Mouse (Mus musculus) forebrain, embryonic 13.5 days (tissue): ENCODE measurements at regions not wholly inside any gene's neighbourhood (a gene's known extent, or its start where the extent isn't known, plus 50 kb on each side); places are given as distances from the start of the nearest gene placed in this dataset.

Experiments
- ATAC-seq: fragments of 200-750 bp; cut with Nextera tagmentation; 2 replicates; pipeline ENCODE4 v1.8.0; 2017
- H3K27ac ChIP-seq: fragments of 300-500 bp; sonication (generic); 2 replicates; pipeline ENCODE4 v1.5.1; 2015; ENCODE audit warnings: inconsistent platforms, mild to moderate bottlenecking, moderate library complexity
- H3K27me3 ChIP-seq: fragments of 300-500 bp; sonication (generic); 2 replicates; pipeline ENCODE4 v1.6.1; 2015; ENCODE audit warnings: mild to moderate bottlenecking, inconsistent platforms
- H3K36me3 ChIP-seq: fragments of 300-500 bp; sonication (generic); 2 replicates; pipeline ENCODE4 v1.6.1; 2015; ENCODE audit warnings: mild to moderate bottlenecking, inconsistent platforms; ENCODE audit not compliant: poor library complexity, severe bottlenecking
- H3K4me1 ChIP-seq: fragments of 300-500 bp; sonication (generic); 2 replicates; pipeline ENCODE4 v1.6.1; 2015; ENCODE audit warnings: inconsistent platforms
- H3K4me2 ChIP-seq: fragments of 300-500 bp; sonication (generic); 2 replicates; pipeline ENCODE4 v1.6.1; 2015; ENCODE audit warnings: inconsistent platforms, mild to moderate bottlenecking, moderate library complexity
- H3K4me3 ChIP-seq: fragments of 300-500 bp; sonication (generic); 2 replicates; pipeline ENCODE4 v1.5.1; 2015; ENCODE audit warnings: mild to moderate bottlenecking, inconsistent platforms
- H3K9ac ChIP-seq: fragments of 300-500 bp; sonication (generic); 2 replicates; pipeline ENCODE4 v1.6.1; 2015; ENCODE audit warnings: mild to moderate bottlenecking, inconsistent platforms
- H3K9me3 ChIP-seq: fragments of 300-500 bp; sonication (generic); replicated peaks from 2 replicates; pipeline ENCODE4 v1.6.1; 2016; ENCODE audit warnings: inconsistent platforms
- WGBS: fragments of 180-500 bp; shearing (Covaris S2); methylation state at CpG from one replicate; pipeline ENCODE4 v1.1.7; 2015; 5-methylcytosine and 5-hydroxymethylcytosine counted together

DNA sequence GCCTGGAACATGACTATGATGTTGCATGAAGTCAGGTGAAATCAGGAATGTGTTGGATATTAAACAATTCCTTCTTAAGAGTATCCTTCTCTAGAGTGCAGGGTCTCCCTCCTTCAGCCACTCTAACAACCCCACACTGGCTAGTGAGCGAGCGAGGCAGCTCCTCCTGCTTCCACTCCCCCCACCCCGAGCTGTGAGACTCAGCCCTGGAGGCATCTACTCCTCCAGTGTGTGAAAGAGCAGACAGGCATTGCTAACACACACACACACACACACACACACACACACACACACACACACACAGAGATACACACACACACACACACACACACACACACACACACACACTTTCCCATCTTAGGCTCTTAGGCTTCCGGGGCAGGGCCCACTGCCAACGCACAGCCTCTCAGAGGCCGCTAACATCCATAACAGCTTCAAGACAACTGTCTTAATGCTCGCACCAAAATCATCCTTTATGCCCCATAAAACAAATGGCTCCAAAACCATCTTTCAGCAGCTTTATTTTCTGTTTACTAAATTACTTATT is 116.8 kb downstream of the Lrrc30 start:
- Histone ChIP-seq H3K36me3 (no peaks in the 10 kb centered on the region), H3K4me2 (no peak overlapping the region), H3K27me3 (no peaks in the 10 kb centered on the region), H3K4me1 (no peaks in the 10 kb centered on the region), H3K9ac (no peak overlapping the region), H3K27ac (no peak overlapping the region), H3K9me3 (no peaks in the 10 kb centered on the region), H3K4me3 (no peak overlapping the region)
- ATAC-seq, result no peak
- WGBS, result 77% methylated on average over 7 of the region's 7 CpGs

DNA sequence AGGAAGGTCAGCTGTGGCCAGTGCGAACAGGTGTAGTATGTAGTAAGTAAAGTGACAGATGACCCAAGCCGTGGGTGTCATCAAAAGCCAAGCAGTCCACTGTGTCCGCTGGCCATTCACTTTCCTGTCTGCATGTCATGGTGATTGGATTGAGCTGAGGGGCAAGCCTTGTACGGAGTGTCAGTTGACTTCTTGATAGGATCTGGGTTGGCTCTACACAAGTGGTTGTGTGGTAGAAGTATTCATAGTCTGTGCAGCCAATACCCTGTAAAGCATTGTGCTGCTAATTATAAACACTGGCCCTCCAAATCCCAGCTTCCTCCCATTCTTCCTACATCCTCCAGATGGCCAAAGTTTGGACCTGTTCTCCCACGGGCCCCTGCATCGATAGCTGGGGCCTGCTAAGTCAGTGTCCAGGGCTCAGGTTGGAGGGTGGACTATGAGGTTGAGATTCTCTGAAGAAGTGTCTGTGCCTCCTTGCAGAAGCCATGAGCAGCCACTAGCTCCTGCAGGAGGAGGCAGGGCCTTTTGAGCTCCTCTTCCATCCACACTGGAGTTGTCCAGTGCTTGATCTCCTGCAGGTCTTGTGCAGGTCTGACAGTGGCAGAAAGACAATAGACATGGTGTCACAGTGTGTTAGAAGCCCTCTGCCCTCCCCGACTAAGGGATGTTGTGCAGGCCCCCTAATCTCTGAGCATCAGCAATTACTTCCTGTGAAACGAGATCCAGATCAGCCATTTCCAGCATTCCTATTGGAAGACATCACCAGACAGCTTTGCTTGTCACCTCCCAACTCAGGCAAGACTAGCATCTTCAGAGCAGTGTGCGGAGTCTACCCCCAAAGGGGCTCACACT is 117.9 kb downstream of the Lrrc30 start:
- H3K36me3 ChIP-seq, result no peaks in the 10 kb centered on the region
- H3K27ac ChIP-seq, result no peak overlapping the region
- ATAC-seq, result no peak
- H3K9ac ChIP-seq, result no peak overlapping the region
- H3K4me3 ChIP-seq, result no peak overlapping the region
- no peaks in the 10 kb centered on the region for H3K27me3 ChIP-seq
- 75% methylated on average over 9 of the region's 9 CpGs for WGBS
- no peak overlapping the region for H3K4me2 ChIP-seq
- H3K4me1 ChIP-seq, result no peaks in the 10 kb centered on the region
- H3K9me3 ChIP-seq, result no peaks in the 10 kb centered on the region

DNA sequence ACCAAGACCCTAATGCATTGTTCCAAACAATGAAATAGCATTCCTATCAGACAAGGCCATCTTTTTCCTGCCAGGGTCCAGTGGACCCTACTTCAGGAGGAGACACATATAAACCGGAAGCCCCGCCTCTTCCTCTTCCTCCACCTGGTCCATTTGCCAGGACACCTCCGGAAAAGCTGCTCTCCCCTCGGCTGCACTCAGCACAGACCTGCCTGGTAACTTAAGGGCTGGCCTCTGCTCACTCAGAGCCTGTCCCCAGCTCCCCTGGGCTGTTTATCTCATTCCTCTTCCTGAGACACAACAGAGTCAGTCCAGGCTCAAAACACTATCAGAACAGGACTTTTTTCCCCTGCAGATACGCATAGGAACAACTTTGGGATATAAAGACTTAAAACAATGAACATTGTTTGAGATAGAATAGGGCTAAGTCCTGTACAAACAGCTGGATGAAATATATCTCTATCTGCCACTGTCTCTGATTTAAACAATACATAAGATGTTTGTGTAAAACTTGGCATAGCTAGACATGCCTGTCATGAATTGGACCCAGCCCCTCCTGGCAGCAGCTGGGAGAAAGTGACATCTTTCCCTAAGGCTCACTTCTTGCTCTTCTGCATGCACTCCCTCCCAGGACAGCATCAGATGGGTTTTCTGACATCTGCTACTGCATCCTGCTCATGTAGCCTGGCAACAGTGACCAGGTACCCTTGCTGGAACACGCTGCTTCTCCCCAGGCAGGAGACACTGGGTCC is 119.6 kb downstream of the Lrrc30 start:
- no peak overlapping the region for H3K4me3 ChIP-seq
- H3K27me3 ChIP-seq, result no peaks in the 10 kb centered on the region
- H3K9ac ChIP-seq, result no peak overlapping the region
- no peaks in the 10 kb centered on the region for H3K36me3 ChIP-seq
- no peaks in the 10 kb centered on the region for H3K9me3 ChIP-seq
- no peaks in the 10 kb centered on the region for H3K4me1 ChIP-seq
- ATAC-seq, result no peak
- WGBS, result 79% methylated on average over 6 of the region's 6 CpGs
- no peak overlapping the region for H3K4me2 ChIP-seq
- H3K27ac ChIP-seq, result no peak overlapping the region

DNA sequence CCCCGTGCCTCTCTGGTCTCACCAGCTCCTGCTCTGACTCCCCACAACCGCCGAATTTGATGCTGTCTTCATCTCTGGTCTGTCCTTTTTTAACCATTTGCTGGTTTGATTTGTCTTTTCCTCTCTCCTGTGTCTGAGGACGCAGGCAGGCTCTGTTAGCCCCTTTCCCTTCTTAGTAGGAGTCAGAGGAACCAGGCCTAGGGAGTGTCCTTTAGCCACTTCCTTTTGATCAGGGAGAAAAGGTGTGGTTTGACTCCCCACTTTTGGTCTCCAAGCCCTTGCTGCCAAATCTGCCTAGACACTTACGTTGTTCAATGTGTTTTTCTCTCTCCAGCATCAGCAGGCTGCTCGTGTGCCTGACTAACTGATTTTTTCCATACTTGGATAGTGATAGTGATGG is 120.5 kb downstream of the Lrrc30 start:
- 83% methylated on average over 6 of the region's 6 CpGs for WGBS
- ATAC-seq, result no peak
- H3K9me3 ChIP-seq, result no peaks in the 10 kb centered on the region
- H3K27me3 ChIP-seq, result no peaks in the 10 kb centered on the region
- no peak overlapping the region for H3K27ac ChIP-seq
- H3K4me3 ChIP-seq, result no peak overlapping the region
- H3K36me3 ChIP-seq, result no peaks in the 10 kb centered on the region
- H3K4me2 ChIP-seq, result no peak overlapping the region
- no peaks in the 10 kb centered on the region for H3K4me1 ChIP-seq
- no peak overlapping the region for H3K9ac ChIP-seq

DNA sequence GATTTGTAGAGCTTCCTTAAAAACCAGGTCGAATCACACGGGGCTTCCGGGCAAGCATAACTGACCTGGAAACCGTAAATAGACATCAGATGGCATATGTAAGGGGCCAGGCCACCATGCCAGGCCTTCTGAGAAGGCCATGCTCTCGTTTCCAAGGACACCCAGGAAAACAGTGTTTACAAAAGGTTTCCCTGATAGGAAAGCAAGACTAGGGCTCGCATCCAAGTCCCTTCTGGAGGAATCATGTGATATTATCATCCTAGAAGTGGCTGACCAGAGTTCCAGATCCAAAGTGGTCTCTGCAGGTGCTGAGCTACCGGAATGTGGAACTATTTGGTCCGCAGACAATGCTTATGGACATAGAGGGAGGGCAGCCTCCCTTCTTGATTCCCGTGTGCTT is 122.6 kb downstream of the Lrrc30 start:
- Histone ChIP-seq H3K36me3 (no peaks in the 10 kb centered on the region), H3K27ac (no peak overlapping the region), H3K9ac (no peak overlapping the region), H3K4me3 (no peak overlapping the region), H3K4me1 (no peaks in the 10 kb centered on the region), H3K27me3 (no peaks in the 10 kb centered on the region), H3K9me3 (no peaks in the 10 kb centered on the region), H3K4me2 (no peak overlapping the region)
- 86% methylated on average over 9 of the region's 9 CpGs for WGBS
- ATAC-seq, result no peak

DNA sequence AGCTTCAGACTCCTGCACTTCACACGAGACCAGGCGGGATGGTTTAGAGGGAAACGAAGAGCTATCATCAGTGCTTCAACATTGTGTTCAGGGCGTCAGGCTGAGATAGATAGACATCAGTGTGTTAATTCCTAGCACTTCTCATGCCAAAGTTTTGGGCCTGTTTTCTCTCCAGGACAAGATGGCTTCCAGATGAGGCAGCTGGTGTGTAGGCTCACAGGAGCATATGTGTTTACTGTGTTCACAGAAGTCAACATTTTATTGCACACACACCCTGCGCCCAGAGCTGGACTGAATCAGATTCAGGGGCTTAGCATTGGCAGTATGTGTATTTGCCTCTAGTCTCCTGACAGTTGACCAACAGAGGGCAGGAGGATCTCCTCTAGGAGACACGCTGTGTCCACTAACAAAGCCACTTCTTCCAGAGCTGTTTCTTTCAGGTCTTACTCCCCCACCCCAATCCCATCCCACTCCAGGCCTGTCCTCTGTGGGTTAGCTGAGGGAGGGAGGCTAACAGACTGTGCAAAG is 123.4 kb downstream of the Lrrc30 start:
- Histone ChIP-seq H3K4me3 (no peak overlapping the region), H3K4me1 (no peaks in the 10 kb centered on the region), H3K9me3 (no peaks in the 10 kb centered on the region), H3K27me3 (no peaks in the 10 kb centered on the region), H3K27ac (no peak overlapping the region), H3K4me2 (no peak overlapping the region), H3K36me3 (no peaks in the 10 kb centered on the region), H3K9ac (no peak overlapping the region)
- ATAC-seq, result no peak
- WGBS, result 86% methylated on average over 6 of the region's 6 CpGs

DNA sequence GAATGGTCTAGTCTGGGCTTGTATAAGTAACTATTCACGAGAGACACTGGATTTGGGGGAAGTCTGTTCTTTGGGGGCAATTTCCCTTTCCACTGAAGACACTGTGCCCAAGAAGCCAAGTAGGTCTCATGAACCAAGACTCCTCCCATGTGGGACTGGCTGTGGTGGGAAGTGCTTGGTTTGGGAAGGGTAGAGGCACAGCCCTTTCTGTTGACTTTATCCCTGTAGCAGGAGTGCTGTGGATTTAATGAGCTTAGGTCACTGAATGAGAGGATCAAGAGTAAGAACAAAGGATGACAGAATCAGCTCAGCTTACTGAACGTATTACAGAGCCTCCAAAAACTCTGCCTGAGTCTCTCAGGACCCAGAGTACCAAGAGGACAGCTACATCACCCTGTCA is 124.2 kb downstream of the Lrrc30 start:
- Histone ChIP-seq H3K27me3 (no peaks in the 10 kb centered on the region), H3K9ac (no peak overlapping the region), H3K36me3 (no peaks in the 10 kb centered on the region), H3K27ac (no peak overlapping the region), H3K4me1 (no peaks in the 10 kb centered on the region), H3K4me2 (no peak overlapping the region), H3K4me3 (no peak overlapping the region), H3K9me3 (no peaks in the 10 kb centered on the region)
- 22% methylated on average over 2 of the region's 2 CpGs for WGBS
- ATAC-seq, result no peak

DNA sequence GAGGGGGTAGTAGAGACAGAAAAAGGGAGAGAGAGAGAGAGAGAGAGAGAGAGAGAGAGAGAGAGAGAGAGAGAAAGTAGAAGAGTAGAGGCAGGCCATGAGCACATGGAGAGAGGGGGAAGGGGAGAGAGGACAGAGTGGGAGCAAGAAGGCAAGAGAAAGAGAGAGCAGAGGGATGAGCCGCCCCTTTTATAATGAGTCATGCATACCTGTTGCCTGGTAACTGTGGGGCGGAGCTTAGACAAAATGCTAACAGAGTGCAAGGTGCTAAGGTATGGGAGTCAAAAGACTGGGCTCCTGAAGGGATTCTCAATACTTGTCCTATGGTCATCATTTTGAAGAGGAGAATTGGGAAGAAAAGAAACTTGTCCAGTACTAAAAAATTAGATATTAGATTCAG is 126.1 kb downstream of the Lrrc30 start:
- H3K27ac ChIP-seq, result no peak overlapping the region
- H3K4me2 ChIP-seq, result no peak overlapping the region
- no peaks in the 10 kb centered on the region for H3K9me3 ChIP-seq
- no peaks in the 10 kb centered on the region for H3K4me1 ChIP-seq
- no peak overlapping the region for H3K9ac ChIP-seq
- H3K27me3 ChIP-seq, result no peaks in the 10 kb centered on the region
- 57% methylated on average over 2 of the region's 2 CpGs for WGBS
- H3K4me3 ChIP-seq, result no peak overlapping the region
- no peak for ATAC-seq
- H3K36me3 ChIP-seq, result no peaks in the 10 kb centered on the region

DNA sequence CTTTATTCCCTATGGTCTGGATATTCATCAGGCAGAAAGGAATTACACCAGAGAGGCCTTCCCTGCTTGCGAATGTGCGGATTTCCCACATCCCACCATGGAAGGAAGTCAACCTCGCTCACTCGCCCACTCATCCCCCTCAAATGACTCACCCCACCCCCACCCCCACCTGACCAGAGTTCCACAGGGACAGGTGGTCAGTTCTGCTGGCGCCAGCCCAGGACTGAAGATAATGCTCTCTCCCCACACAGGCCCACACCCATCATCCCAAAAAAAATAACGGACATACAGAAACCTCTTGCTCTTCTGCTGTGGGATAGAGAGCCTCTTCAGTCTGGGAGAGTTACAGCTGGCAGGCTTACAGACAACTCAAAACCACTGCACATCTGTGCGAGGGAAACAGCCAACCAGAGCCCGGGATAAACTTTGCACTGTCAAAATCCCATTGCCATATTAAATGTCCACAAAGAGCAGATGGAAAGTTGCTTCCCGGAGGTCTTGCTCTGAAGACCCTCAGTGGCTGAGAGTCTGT is 128.0 kb downstream of the Lrrc30 start:
- Histone ChIP-seq H3K4me3 (no peak overlapping the region), H3K4me2 (no peak overlapping the region), H3K4me1 (peaks cover 10% of the 10 kb centered on the region), H3K36me3 (no peaks in the 10 kb centered on the region), H3K9me3 (no peaks in the 10 kb centered on the region), H3K27me3 (no peaks in the 10 kb centered on the region), H3K27ac (no peak overlapping the region), H3K9ac (no peak overlapping the region)
- ATAC-seq, result no peak
- 88% methylated on average over 9 of the region's 9 CpGs for WGBS

DNA sequence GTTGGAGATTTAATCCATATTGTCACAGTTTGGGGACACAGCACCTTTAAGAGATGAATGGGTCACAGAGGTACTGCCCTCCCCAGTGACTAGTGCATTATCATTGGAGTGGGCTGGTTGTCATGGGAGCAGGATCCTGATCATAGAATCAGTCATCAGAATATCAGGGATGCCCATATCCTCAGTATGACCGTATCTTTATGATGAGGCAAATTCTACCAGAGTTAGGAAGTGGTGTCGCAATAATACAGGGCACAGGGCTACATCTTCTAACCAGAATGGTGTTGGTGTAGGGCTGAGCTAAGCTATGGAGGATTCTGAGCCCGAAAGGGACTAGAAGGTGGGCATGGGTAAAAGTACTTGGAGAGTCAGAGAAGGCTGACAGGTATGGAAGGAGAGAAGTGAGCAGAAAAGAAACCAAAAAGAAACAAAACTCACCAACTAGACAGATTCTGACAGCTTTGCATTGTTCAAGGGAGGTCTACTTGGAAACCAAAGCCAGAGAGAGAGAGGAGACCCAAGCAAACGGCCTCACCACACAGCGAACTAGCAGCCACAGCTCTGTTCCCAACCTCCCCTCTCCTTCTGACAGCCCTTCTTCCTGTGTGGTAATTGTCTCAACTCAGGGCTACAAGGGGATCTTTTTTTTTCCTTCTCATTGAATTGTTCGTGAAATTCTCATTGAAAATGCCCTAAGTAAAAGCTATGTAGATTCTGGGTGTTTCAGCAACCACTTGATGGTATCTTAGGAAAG is 129.2 kb downstream of the Lrrc30 start:
- Histone ChIP-seq H3K27me3 (no peaks in the 10 kb centered on the region), H3K9me3 (no peaks in the 10 kb centered on the region), H3K36me3 (no peaks in the 10 kb centered on the region), H3K4me1 (peaks cover 10% of the 10 kb centered on the region), H3K4me3 (no peak overlapping the region), H3K9ac (no peak overlapping the region), H3K27ac (no peak overlapping the region), H3K4me2 (no peak overlapping the region)
- 65% methylated on average over 6 of the region's 6 CpGs for WGBS
- ATAC-seq, result no peak

DNA sequence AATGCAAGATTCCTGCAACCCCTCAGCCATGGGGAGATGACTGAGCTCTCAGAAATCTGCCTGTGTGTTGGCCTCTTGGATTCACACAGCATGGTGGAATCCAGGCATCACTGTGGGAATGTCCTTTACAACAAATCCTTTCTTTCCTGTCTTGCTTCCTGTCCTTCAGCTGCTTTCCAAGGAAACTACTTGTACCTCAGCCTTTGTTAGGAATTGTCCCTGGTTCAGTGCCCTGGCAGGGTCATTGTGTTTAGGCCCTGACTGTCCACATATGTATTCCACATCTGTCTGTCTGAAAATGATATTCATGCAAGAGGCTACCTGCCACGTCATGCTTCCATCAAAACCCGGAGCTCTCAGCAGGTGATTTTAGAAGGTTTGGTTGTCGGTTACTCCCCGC is 129.9 kb downstream of the Lrrc30 start:
- no peaks in the 10 kb centered on the region for H3K36me3 ChIP-seq
- H3K4me3 ChIP-seq, result no peak overlapping the region
- no peaks in the 10 kb centered on the region for H3K9me3 ChIP-seq
- WGBS, result 68% methylated on average over 4 of the region's 4 CpGs
- no peaks in the 10 kb centered on the region for H3K27me3 ChIP-seq
- H3K9ac ChIP-seq, result no peak overlapping the region
- ATAC-seq, result no peak
- H3K4me1 ChIP-seq, result peaks cover 10% of the 10 kb centered on the region
- no peak overlapping the region for H3K27ac ChIP-seq
- no peak overlapping the region for H3K4me2 ChIP-seq
